Mouse (Mus musculus) kidney, embryonic 16.5 days (tissue): ENCODE results near the gene Schip1. TPM values are rescaled to one million over a fixed set of nuclear protein-coding genes. Genes with fewer than 3 reads are reported as not detected.

Source experiments
- ATAC-seq: fragments of 200-750 bp; cut with Nextera tagmentation; 2 replicates; pipeline ENCODE4 v1.8.0; 2017; ENCODE audit warnings: moderate TSS enrichment; ENCODE audit not compliant: low FRiP score, low TSS enrichment
- H3K27ac ChIP-seq: fragments of 300-500 bp; sonication (generic); 2 replicates; pipeline ENCODE4 v1.5.1; 2014; ENCODE audit warnings: low read length
- H3K27me3 ChIP-seq: fragments of 300-500 bp; sonication (generic); 2 replicates; pipeline ENCODE4 v1.6.1; 2014; ENCODE audit warnings: low read length, control low read depth, mixed read lengths; ENCODE audit not compliant: insufficient read depth
- H3K36me3 ChIP-seq: fragments of 300-500 bp; sonication (generic); 2 replicates; pipeline ENCODE4 v1.6.1; 2014; ENCODE audit warnings: low read length, control low read depth, mixed read lengths; ENCODE audit not compliant: insufficient read depth
- H3K4me1 ChIP-seq: fragments of 300-500 bp; sonication (generic); 2 replicates; pipeline ENCODE4 v1.6.1; 2014; ENCODE audit warnings: low read length, control low read depth, mixed read lengths; ENCODE audit not compliant: insufficient read depth
- H3K4me2 ChIP-seq: fragments of 300-500 bp; sonication (generic); replicated peaks from 2 replicates; pipeline ENCODE4 v1.6.1; 2014; ENCODE audit warnings: low read depth, low read length
- H3K4me3 ChIP-seq: fragments of 300-500 bp; sonication (generic); 2 replicates; pipeline ENCODE4 v1.5.1; 2014; ENCODE audit warnings: mild to moderate bottlenecking, low read length
- H3K9ac ChIP-seq: fragments of 300-500 bp; sonication (generic); replicated peaks from 2 replicates; pipeline ENCODE4 v1.6.1; 2014; ENCODE audit warnings: low read length
- H3K9me3 ChIP-seq: fragments of 300-500 bp; sonication (generic); 2 replicates; pipeline ENCODE4 v1.6.1; 2016; ENCODE audit warnings: low read length, control low read depth
- WGBS: fragments of 180-500 bp; shearing (Covaris S2); extraction: QIAGEN DNeasy Blood & Tissue Kit; methylation state at CpG from one replicate; pipeline ENCODE4 v1.1.7; 2014; 5-methylcytosine and 5-hydroxymethylcytosine counted together
- polyA plus RNA-seq: library from polyadenylated mRNA; unstranded; fragments of >200 nt; fragmentation: Nextera tagmentation; extraction: Ambion mirVana; gene quantifications from 2 replicates; pipeline ENCODE4 v1.2.1, GENCODE M21; 2015

Gene Schip1
- polyA plus RNA-seq, 1 experiment from 2014 or later, result 48.9 TPM

DNA sequence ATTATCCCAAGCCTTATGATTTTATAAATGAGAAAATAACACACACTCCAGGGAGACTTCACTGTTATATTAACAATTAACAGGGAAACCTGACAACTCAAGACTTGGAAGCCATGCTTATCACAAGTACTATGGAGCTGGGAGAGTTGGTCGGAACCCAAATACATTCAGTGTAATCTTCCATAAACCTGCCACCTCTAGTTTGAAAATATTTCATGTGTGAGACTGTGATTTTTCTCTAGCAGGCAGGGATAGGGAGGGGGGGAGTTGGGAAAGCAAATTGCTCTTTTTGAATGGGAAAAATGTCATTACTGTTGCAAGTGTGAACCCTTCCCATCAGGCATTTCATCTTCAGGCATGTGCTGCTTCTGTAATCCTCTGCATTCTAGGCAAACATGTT, 132.3 kb downstream of the Schip1 start:
- Histone ChIP-seq H3K36me3 (no peaks in the 10 kb centered on the region), H3K4me2 (no peak overlapping the region), H3K4me1 (no peaks in the 10 kb centered on the region), H3K9ac (no peak overlapping the region), H3K9me3 (no peaks in the 10 kb centered on the region), H3K27ac (no peak overlapping the region), H3K4me3 (no peak overlapping the region), H3K27me3 (no peaks in the 10 kb centered on the region)
- no peak for ATAC-seq
- 81% methylated on average over 1 of the region's 1 CpGs for WGBS

DNA sequence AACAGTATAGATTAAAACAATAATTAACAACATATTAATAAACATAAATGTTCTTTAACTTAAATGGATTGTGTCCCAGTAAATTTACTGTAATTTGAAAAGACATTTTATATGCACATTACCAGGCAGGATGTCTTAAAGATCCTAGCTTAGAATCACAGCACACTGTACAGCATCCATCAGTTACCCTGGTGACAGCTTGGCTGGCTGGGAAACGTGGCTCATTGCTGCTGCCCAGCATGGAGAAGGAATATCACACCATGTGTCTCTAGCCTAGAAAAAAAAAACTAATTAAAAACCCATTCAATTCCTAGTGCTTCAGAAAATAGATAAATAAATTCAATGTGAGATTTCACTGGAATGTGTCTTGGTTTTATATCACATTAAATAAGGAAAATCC, 136.6 kb downstream of the Schip1 start:
- Histone ChIP-seq H3K9ac (no peak overlapping the region), H3K9me3 (no peaks in the 10 kb centered on the region), H3K27me3 (no peaks in the 10 kb centered on the region), H3K4me2 (no peak overlapping the region), H3K27ac (no peak overlapping the region), H3K4me3 (no peak overlapping the region), H3K36me3 (no peaks in the 10 kb centered on the region), H3K4me1 (no peaks in the 10 kb centered on the region)
- 19% methylated on average over 1 of the region's 1 CpGs for WGBS
- ATAC-seq, result no peak

DNA sequence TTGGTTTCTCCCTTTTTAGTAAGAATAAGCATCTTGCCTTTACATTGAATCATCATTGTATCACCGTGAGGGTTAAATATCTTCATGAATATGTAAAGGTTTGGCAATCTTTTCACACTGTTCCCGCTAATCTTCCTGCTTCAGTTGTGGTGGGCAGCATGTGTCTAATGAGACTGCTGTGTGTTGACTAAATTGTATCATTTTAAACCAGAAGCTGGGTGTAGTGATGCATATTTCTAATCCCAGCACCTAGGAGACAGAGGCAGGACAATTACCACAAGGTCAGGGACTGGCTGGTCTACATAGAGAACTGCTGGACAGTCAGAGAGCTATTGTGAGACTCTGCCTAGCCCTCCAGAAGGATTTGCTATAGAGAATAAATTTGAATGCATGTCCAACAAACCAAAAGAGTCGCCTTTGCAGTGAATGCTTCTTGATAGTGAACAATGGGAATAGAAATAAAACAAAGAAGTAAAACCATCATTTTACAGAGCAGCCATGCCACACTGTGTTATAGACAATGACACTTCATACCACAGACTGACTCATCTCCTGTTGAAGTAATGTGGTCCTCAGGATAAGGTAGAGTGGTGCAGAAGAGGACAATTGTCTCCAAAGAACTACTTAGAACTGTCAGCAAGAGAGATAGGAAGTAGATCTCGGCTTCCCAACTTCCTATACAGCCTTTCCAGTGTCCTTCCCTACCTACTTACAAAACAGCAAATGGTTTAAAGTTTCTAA, 137.7 kb downstream of the Schip1 start:
- no peak overlapping the region for H3K9ac ChIP-seq
- H3K36me3 ChIP-seq, result no peaks in the 10 kb centered on the region
- no peak for ATAC-seq
- no peaks in the 10 kb centered on the region for H3K9me3 ChIP-seq
- H3K4me3 ChIP-seq, result no peak overlapping the region
- H3K27ac ChIP-seq, result no peak overlapping the region
- no peak overlapping the region for H3K4me2 ChIP-seq
- no peaks in the 10 kb centered on the region for H3K27me3 ChIP-seq
- 79% methylated on average over 4 of the region's 4 CpGs for WGBS
- no peaks in the 10 kb centered on the region for H3K4me1 ChIP-seq

DNA sequence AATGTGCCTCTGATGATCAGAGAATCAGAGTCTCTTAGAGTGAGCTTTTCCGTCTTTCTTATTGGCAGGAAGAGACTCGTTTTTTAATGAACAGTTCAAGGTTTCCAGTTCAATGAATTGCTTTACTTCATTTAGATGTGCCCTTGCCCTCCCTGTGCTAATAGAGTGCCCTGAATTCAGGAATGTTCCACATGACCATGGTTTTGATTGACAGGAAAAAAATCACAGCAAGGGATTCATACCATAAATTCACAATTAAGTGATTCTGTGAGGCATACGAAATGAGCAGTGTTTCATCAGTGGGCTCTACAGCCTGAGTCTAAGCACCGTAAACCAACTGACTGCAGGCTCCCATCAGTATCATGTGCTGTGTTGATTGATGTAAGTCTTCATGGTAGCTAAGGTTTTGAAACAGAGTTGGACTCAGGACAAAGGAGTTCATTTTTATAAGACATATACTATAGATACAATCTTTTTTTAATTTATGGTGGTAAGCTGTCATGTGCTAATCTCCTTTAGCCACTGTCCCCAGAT, 139.4 kb downstream of the Schip1 start:
- no peak overlapping the region for H3K4me2 ChIP-seq
- WGBS, result 59% methylated on average over 4 of the region's 4 CpGs
- H3K4me3 ChIP-seq, result no peak overlapping the region
- no peaks in the 10 kb centered on the region for H3K9me3 ChIP-seq
- no peak overlapping the region for H3K9ac ChIP-seq
- ATAC-seq, result no peak
- H3K27ac ChIP-seq, result no peak overlapping the region
- H3K27me3 ChIP-seq, result no peaks in the 10 kb centered on the region
- no peaks in the 10 kb centered on the region for H3K4me1 ChIP-seq
- H3K36me3 ChIP-seq, result no peaks in the 10 kb centered on the region

DNA sequence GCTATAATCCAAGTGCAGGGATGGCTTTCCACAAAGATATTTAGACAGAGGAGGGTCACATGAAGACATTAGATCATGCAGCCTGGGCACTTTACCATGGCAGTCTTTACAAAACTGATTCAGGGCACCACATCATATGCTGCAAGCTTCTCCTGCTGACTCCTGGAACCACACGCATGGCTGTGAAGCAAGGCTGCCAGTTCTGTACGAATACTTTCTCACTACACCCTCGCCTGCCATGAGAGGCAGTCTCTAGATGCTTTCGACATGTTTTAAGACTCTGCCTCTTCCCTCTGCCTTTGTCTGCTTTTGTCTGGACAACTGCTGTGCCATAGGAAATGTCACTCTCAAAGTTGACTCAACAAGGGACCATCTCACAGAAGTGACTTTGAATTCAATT, 145.8 kb downstream of the Schip1 start:
- WGBS, result 72% methylated on average over 4 of the region's 4 CpGs
- Histone ChIP-seq H3K9me3 (no peaks in the 10 kb centered on the region), H3K4me2 (no peak overlapping the region), H3K4me1 (no peaks in the 10 kb centered on the region), H3K36me3 (no peaks in the 10 kb centered on the region), H3K27ac (no peak overlapping the region), H3K27me3 (no peaks in the 10 kb centered on the region), H3K4me3 (no peak overlapping the region), H3K9ac (no peak overlapping the region)
- no peak for ATAC-seq

DNA sequence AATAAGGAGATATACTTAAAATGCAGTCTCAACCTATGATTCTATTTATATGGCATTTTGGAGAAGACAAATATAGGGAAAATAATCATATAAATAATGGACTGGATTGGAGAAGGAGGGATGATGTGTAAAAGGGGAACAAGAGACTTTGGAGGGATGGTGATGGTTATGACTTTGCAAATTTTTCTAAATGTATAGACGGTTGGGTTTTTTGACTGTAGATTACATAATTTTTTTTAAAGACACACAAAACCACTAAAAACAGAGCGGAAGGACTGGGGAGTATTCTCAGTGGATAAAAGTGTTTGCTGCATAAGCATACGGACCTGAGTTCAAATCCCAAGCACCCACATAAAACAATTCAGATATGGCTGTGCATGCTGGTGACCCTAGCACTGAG, 156.8 kb downstream of the Schip1 start:
- 93% methylated on average over 3 of the region's 3 CpGs for WGBS
- Histone ChIP-seq H3K27me3 (no peaks in the 10 kb centered on the region), H3K4me1 (no peaks in the 10 kb centered on the region), H3K4me2 (no peak overlapping the region), H3K9me3 (no peaks in the 10 kb centered on the region), H3K36me3 (no peaks in the 10 kb centered on the region), H3K4me3 (no peak overlapping the region), H3K27ac (no peak overlapping the region), H3K9ac (no peak overlapping the region)
- no peak for ATAC-seq

DNA sequence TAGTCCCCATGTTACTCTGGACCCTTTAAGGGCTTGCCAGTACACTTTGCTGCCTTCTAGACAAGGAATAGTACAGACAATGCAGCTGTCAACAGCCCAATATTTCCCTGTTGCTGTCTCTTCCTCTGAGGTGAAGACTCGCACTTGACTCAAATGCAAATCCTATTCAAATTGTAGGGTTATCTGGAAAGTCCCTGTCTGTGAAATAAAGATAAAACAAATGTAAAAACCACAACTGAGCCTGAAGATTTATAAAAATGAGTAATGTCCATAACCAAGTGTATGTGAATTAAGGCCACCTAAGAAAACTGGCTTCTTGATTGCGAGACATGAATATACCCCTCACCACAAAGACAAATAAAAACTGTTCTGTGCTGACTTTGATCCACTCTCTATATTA, 175.3 kb downstream of the Schip1 start:
- no peaks in the 10 kb centered on the region for H3K36me3 ChIP-seq
- no peaks in the 10 kb centered on the region for H3K9me3 ChIP-seq
- no peaks in the 10 kb centered on the region for H3K27me3 ChIP-seq
- WGBS, result 91% methylated on average over 2 of the region's 2 CpGs
- no peaks in the 10 kb centered on the region for H3K4me1 ChIP-seq
- H3K4me3 ChIP-seq, result no peak overlapping the region
- ATAC-seq, result no peak
- no peak overlapping the region for H3K27ac ChIP-seq
- no peak overlapping the region for H3K4me2 ChIP-seq
- H3K9ac ChIP-seq, result no peak overlapping the region

DNA sequence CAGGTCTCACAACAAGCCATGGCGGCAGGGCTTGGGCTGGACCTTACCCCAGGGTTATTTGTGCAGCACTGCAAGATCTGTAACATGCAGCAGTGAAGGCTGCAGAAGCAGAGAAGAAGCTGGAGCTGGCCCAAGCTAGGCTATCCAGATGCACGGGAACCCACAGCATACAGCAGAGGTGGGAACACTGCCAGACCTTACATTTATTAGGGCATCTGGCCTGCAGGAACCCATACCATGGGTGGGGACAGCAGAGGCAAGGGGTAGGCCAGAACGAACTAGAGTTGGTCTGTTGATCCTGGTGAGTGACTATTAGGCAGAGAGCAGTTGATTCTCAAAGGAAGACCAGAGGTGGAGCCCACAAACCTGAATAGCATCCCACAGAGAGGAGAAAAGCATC, 178.6 kb downstream of the Schip1 start:
- Histone ChIP-seq H3K4me3 (no peak overlapping the region), H3K27me3 (no peaks in the 10 kb centered on the region), H3K36me3 (no peaks in the 10 kb centered on the region), H3K4me2 (no peak overlapping the region), H3K9ac (no peak overlapping the region), H3K27ac (no peak overlapping the region), H3K4me1 (no peaks in the 10 kb centered on the region), H3K9me3 (no peaks in the 10 kb centered on the region)
- 76% methylated on average over 3 of the region's 3 CpGs for WGBS
- ATAC-seq, result no peak

DNA sequence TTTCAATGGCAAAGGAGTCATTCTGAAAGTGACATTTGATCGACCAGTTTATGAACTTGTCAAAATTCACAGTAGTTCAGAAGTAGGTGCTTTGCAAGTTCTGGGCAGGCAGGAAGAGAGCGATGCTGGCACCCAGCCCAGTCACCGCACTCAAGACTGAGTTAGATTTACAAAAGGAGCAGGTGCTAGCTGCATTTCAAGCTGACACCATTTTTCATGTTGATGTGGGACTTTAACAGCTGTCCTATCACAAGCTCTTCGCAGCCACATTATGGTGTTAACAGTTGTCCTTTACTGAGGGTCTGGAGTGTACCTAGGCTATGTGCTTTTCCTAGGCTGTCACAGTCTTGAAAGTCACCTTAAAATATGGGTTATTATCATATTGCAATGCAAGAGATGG, 181.6 kb downstream of the Schip1 start:
- H3K9ac ChIP-seq, result no peak overlapping the region

DNA sequence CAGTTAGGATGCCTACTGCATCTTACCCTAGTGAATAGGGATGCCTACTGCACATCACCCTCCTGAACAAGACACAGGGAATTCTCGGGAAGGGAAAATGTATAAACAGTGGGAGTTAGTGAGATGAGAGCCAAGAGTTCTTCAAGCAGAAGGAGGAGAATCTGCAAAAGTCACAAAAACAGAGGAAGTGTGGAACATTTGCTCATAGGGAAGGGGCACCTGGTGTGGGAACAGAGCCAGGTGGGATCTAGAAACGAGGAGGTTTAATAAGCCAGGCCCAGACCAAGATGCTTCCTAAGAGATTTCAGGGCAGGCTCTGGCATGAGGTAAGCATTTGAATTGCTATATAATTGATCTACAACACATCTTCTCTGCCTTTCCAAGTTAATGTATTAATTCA, 186.0 kb downstream of the Schip1 start:
- H3K4me1 ChIP-seq, result no peaks in the 10 kb centered on the region
- H3K36me3 ChIP-seq, result no peaks in the 10 kb centered on the region
- H3K9ac ChIP-seq, result no peak overlapping the region
- 67% methylated on average over 2 of the region's 2 CpGs for WGBS
- no peak overlapping the region for H3K4me2 ChIP-seq
- H3K4me3 ChIP-seq, result no peak overlapping the region
- no peaks in the 10 kb centered on the region for H3K27me3 ChIP-seq
- ATAC-seq, result no peak
- no peaks in the 10 kb centered on the region for H3K9me3 ChIP-seq
- H3K27ac ChIP-seq, result no peak overlapping the region

More for the DNA sequence above, 181.6 kb downstream of the Schip1 start:
- Histone ChIP-seq H3K4me3 (no peak overlapping the region), H3K36me3 (no peaks in the 10 kb centered on the region), H3K4me2 (no peak overlapping the region), H3K9me3 (no peaks in the 10 kb centered on the region), H3K27me3 (no peaks in the 10 kb centered on the region), H3K4me1 (no peaks in the 10 kb centered on the region), H3K27ac (no peak overlapping the region)
- ATAC-seq, result no peak
- 69% methylated on average over 4 of the region's 4 CpGs for WGBS
